Mouse (Mus musculus): ENCODE measurements around the gene Itpk1. TPM values are rescaled to one million over a fixed set of nuclear protein-coding genes. Genes with fewer than 3 reads are reported as not detected.

Itpk1 gene
- polyA plus RNA-seq, 1 experiment from 2014 or later, result 38.7 TPM

- H3K9me3 ChIP-seq (replicated peaks), result no peaks in the 10 kb centered on the region
- 96% methylated on average over 1 of the region's 1 CpGs for WGBS
- H3K36me3 ChIP-seq (ENCODE audit: poor library complexity, severe bottlenecking), result 0 out of 2 replicates have a peak, but pooled peaks cover 5% of the 10 kb centered on the region
- H3K4me1 ChIP-seq, result peaks cover 15% of the 10 kb centered on the region
- H3K4me2 ChIP-seq, result no peak overlapping the region
- no peak for ATAC-seq
- H3K9ac ChIP-seq, result 0 out of 2 replicates have a peak overlapping the region, but pooled peaks have one; percentile 3
- no peak overlapping the region for H3K4me3 ChIP-seq
- no peak overlapping the region for H3K27ac ChIP-seq
- H3K27me3 ChIP-seq, result no peaks in the 10 kb centered on the region
These were observed 92.3 kb downstream of the Itpk1 start for GRCm38 (mm10) chr12:102612431-102612830.

- WGBS, result 91% methylated on average over 8 of the region's 8 CpGs
- Histone ChIP-seq H3K4me3 (no peak overlapping the region), H3K27ac (no peak overlapping the region), H3K9ac (no peak overlapping the region), H3K27me3 (no peaks in the 10 kb centered on the region), H3K4me2 (no peak overlapping the region), H3K36me3 (ENCODE audit: poor library complexity, severe bottlenecking) (peaks cover 5% of the 10 kb centered on the region; the same call in 1 of the 2 replicates), H3K4me1 (peaks cover 8% of the 10 kb centered on the region), H3K9me3 (replicated peaks) (no peaks in the 10 kb centered on the region)
- ATAC-seq, result no peak
These were observed 93.8 kb downstream of the Itpk1 start for GRCm38 (mm10) chr12:102610927-102611326.

- Histone ChIP-seq H3K4me3 (no peak overlapping the region), H3K4me1 (peaks cover 10% of the 10 kb centered on the region), H3K9ac (no peak overlapping the region), H3K27me3 (no peaks in the 10 kb centered on the region), H3K27ac (no peak overlapping the region), H3K4me2 (no peak overlapping the region), H3K36me3 (ENCODE audit: poor library complexity, severe bottlenecking) (peaks cover 24% of the 10 kb centered on the region), H3K9me3 (replicated peaks) (no peaks in the 10 kb centered on the region)
- no peak for ATAC-seq
- WGBS, result 77% methylated on average over 11 of the region's 11 CpGs
These were observed 96.8 kb downstream of the Itpk1 start for GRCm38 (mm10) chr12:102607808-102608517.

- 91% methylated on average over 8 of the region's 8 CpGs for WGBS
- Histone ChIP-seq H3K9me3 (replicated peaks) (no peaks in the 10 kb centered on the region), H3K4me2 (no peak overlapping the region), H3K36me3 (ENCODE audit: poor library complexity, severe bottlenecking) (peaks cover 24% of the 10 kb centered on the region), H3K4me1 (peaks cover 14% of the 10 kb centered on the region), H3K27me3 (no peaks in the 10 kb centered on the region), H3K9ac (no peak overlapping the region), H3K27ac (no peak overlapping the region), H3K4me3 (no peak overlapping the region)
- no peak for ATAC-seq
These were observed 97.7 kb downstream of the Itpk1 start for GRCm38 (mm10) chr12:102607066-102607465.

GRCm38 (mm10) chr12:102605607-102606006 is 99.1 kb downstream of the Itpk1 start:
- H3K4me3 ChIP-seq, result no peak overlapping the region
- no peak for ATAC-seq
- H3K4me1 ChIP-seq, result peaks cover 29% of the 10 kb centered on the region
- WGBS, result 91% methylated on average over 6 of the region's 6 CpGs
- H3K27me3 ChIP-seq, result no peaks in the 10 kb centered on the region
- no peak overlapping the region for H3K4me2 ChIP-seq
- no peaks in the 10 kb centered on the region for H3K9me3 ChIP-seq (replicated peaks)
- peaks cover 20% of the 10 kb centered on the region for H3K36me3 ChIP-seq (ENCODE audit: poor library complexity, severe bottlenecking)
- no peak overlapping the region for H3K9ac ChIP-seq
- H3K27ac ChIP-seq, result no peak overlapping the region

GRCm38 (mm10) chr12:102602255-102603041 is 102.3 kb downstream of the Itpk1 start:
- 72% methylated on average over 9 of the region's 9 CpGs for WGBS
- Histone ChIP-seq H3K4me2 (peak overlapping the region; percentile 22), H3K27me3 (no peaks in the 10 kb centered on the region), H3K27ac (peak overlapping the region; percentile 81), H3K4me3 (no peak overlapping the region), H3K36me3 (ENCODE audit: poor library complexity, severe bottlenecking) (peaks cover 28% of the 10 kb centered on the region), H3K9ac (peak overlapping the region; percentile 41; the same call in 1 of the 2 replicates), H3K9me3 (replicated peaks) (no peaks in the 10 kb centered on the region; the same call in 1 of the 2 replicates), H3K4me1 (peaks cover 36% of the 10 kb centered on the region)
- peak; percentile 44 for ATAC-seq

DNA sequence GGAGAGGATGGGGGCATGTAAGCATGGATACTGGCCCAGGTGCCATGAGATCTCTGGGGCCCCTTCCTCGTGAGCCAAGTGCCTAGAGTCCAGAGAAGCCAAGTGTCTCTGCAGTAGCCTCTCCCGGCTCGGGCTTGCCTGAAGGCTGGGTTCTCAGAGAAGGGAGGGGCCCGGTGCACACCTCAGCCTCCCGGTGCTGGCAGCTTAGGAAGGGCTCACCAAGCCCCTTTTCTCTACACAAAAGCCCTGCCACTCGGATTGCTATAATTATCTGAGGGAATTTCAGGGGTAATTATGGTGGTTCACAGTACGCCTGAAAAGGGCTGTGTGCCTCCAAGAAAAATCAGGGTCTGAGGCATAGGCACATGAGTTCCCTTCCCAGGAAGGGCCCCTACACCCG is 102.9 kb downstream of the Itpk1 start:
- WGBS, result 2% methylated on average over 8 of the region's 8 CpGs
- peaks cover 36% of the 10 kb centered on the region for H3K4me1 ChIP-seq
- H3K4me3 ChIP-seq, result no peak overlapping the region
- H3K9me3 ChIP-seq (replicated peaks), result no peaks in the 10 kb centered on the region; the same call in 1 of the 2 replicates
- peak overlapping the region; percentile 49 for H3K9ac ChIP-seq
- H3K4me2 ChIP-seq, result peak overlapping the region; percentile 22
- ATAC-seq, result peak; percentile 77
- H3K36me3 ChIP-seq (ENCODE audit: poor library complexity, severe bottlenecking), result peaks cover 28% of the 10 kb centered on the region
- peak overlapping the region; percentile 81 for H3K27ac ChIP-seq
- H3K27me3 ChIP-seq, result no peaks in the 10 kb centered on the region

- H3K4me1 ChIP-seq, result peaks cover 36% of the 10 kb centered on the region
- H3K9ac ChIP-seq, result no peak overlapping the region
- WGBS, result 86% methylated on average over 6 of the region's 6 CpGs
- ATAC-seq, result no peak
- no peaks in the 10 kb centered on the region for H3K27me3 ChIP-seq
- H3K36me3 ChIP-seq (ENCODE audit: poor library complexity, severe bottlenecking), result peaks cover 24% of the 10 kb centered on the region
- H3K27ac ChIP-seq, result no peak overlapping the region
- no peak overlapping the region for H3K4me3 ChIP-seq
- H3K9me3 ChIP-seq (replicated peaks), result no peaks in the 10 kb centered on the region; the same call in 1 of the 2 replicates
- H3K4me2 ChIP-seq, result no peak overlapping the region
These were observed 104.4 kb downstream of the Itpk1 start for GRCm38 (mm10) chr12:102600345-102600744.

DNA sequence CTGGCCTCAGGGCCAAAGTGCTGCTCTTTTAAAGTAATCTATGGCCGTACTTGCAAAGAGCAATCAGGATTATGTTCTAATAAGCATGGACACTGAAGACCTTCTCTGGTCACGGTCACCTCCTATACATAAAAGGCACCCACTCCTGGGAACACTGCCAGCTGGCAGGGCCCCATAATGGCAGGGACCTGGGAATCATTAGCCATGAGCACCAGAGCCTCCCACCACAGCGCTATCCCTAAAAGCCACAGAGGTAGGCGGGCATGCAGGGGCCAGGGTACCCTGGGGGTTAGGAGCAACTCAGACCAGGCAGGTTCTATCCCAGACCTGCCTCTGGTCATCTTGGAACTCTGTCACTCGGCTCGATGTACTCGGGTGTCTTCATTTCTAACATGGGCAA is 104.9 kb downstream of the Itpk1 start:
- H3K9me3 ChIP-seq (replicated peaks), result no peaks in the 10 kb centered on the region; the same call in 1 of the 2 replicates
- H3K36me3 ChIP-seq (ENCODE audit: poor library complexity, severe bottlenecking), result peaks cover 20% of the 10 kb centered on the region
- no peak overlapping the region for H3K9ac ChIP-seq
- peaks cover 37% of the 10 kb centered on the region for H3K4me1 ChIP-seq
- no peak overlapping the region for H3K27ac ChIP-seq
- no peak overlapping the region for H3K4me2 ChIP-seq
- 76% methylated on average over 7 of the region's 7 CpGs for WGBS
- H3K27me3 ChIP-seq, result no peaks in the 10 kb centered on the region
- H3K4me3 ChIP-seq, result no peak overlapping the region
- no peak for ATAC-seq

DNA sequence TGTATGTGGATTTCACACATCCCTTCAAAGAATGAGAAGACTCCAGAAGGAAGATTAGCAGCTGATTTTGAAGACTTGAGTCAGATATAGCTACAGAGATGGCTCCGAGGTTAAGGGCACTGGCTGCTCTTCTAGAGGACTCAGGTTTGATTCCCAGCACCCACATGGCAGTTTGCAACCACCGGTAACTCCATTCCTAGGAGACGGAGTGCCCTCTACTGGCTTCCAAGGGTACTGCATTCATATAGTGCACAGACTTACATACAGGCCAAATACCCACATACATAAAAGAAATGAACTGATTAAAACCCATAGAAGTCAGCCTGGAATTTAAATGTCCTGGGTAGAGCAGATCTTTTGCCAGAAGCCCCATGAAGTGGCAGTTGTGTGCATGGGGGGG is 106.2 kb downstream of the Itpk1 start:
- Histone ChIP-seq H3K9ac (no peak overlapping the region), H3K9me3 (replicated peaks) (no peaks in the 10 kb centered on the region; the same call in 1 of the 2 replicates), H3K4me3 (no peak overlapping the region), H3K4me1 (peaks cover 50% of the 10 kb centered on the region), H3K36me3 (ENCODE audit: poor library complexity, severe bottlenecking) (peaks cover 9% of the 10 kb centered on the region), H3K27me3 (no peaks in the 10 kb centered on the region), H3K4me2 (no peak overlapping the region), H3K27ac (no peak overlapping the region)
- ATAC-seq, result no peak
- 96% methylated on average over 3 of the region's 3 CpGs for WGBS

DNA sequence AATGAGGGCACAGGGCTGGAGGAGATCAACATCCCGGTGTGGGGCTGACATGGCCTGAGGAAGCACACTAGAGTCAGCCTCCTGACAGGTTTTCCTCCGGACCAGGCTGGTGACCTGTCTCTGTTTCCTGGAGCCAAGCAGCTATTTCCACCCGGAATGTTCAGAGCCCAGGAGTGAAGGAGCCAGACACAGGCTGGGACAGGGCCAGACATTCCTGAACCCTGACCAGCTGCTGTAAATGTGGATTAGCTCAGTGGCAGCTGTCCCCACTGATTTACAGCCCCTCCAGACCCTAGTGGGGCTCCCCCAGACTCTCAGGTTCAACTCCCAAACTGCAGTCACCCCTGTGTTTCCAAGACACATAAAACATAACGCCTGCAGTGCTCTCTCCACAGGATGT is 107.3 kb downstream of the Itpk1 start:
- Histone ChIP-seq H3K27ac (no peak overlapping the region), H3K4me2 (no peak overlapping the region), H3K4me3 (no peak overlapping the region), H3K9ac (no peak overlapping the region), H3K36me3 (ENCODE audit: poor library complexity, severe bottlenecking) (peaks cover 9% of the 10 kb centered on the region), H3K27me3 (no peaks in the 10 kb centered on the region), H3K9me3 (replicated peaks) (no peaks in the 10 kb centered on the region; the same call in 1 of the 2 replicates), H3K4me1 (peaks cover 48% of the 10 kb centered on the region)
- WGBS, result 89% methylated on average over 4 of the region's 4 CpGs
- no peak for ATAC-seq

DNA sequence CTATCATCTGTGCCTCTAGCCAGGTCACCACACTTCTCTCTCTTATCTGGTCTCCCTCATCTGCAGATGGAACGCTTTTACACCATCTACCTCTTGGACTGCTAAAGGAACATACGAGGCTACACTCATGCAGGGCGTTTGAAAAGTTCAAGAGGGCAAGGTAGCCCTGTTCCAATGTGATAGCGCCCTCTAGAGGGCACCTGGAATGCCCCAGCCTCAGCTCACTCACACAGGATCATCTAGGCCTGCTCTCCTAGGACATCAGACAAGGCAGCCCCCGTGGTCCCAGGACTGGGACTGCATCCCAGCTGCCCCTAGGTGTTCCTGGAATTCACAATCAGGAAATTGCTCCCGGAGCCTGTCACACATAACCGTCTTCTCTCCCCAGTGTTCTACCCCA is 108.3 kb downstream of the Itpk1 start:
- H3K27ac ChIP-seq, result no peak overlapping the region
- no peaks in the 10 kb centered on the region; the same call in 1 of the 2 replicates for H3K9me3 ChIP-seq (replicated peaks)
- no peak overlapping the region for H3K4me2 ChIP-seq
- ATAC-seq, result no peak
- no peak overlapping the region for H3K4me3 ChIP-seq
- no peak overlapping the region for H3K9ac ChIP-seq
- H3K4me1 ChIP-seq, result peaks cover 37% of the 10 kb centered on the region
- 78% methylated on average over 7 of the region's 7 CpGs for WGBS
- H3K36me3 ChIP-seq (ENCODE audit: poor library complexity, severe bottlenecking), result peaks cover 9% of the 10 kb centered on the region
- no peaks in the 10 kb centered on the region for H3K27me3 ChIP-seq

All from forebrain, embryonic 13.5 days (tissue).